Mouse (Mus musculus) limb, embryonic 11.5 days (tissue): Measurements from ENCODE around the gene Rgs6. TPM values are rescaled to one million over a fixed set of nuclear protein-coding genes. Genes with fewer than 3 reads are reported as not detected.

ENCODE experiments used
- ATAC-seq: fragments of 200-750 bp; cut with Nextera tagmentation; 2 replicates; pipeline ENCODE4 v1.8.0; 2017; ENCODE audit warnings: low read depth; ENCODE audit not compliant: insufficient number of reproducible peaks, low FRiP score, low TSS enrichment
- DNase-seq: peaks from one replicate; pipeline ENCODE4 v3.0.0-alpha.2; 2015; ENCODE audit warnings: low spot score
- H3K27ac ChIP-seq: fragments of 300-500 bp; sonication (generic); replicated peaks from 2 replicates; pipeline ENCODE4 v1.5.1; 2014; ENCODE audit warnings: low read depth, mild to moderate bottlenecking, low read length
- H3K27me3 ChIP-seq: fragments of 300-500 bp; sonication (generic); 2 replicates; pipeline ENCODE4 v1.6.1; 2014; ENCODE audit warnings: mild to moderate bottlenecking, low read length, mixed read lengths; ENCODE audit not compliant: control insufficient read depth, insufficient read depth
- H3K36me3 ChIP-seq: fragments of 300-500 bp; sonication (generic); 2 replicates; pipeline ENCODE4 v1.6.1; 2014; ENCODE audit warnings: mild to moderate bottlenecking, low read length, moderate library complexity, mixed read lengths; ENCODE audit not compliant: control insufficient read depth, insufficient read depth
- H3K4me1 ChIP-seq: fragments of 300-500 bp; sonication (generic); 2 replicates; pipeline ENCODE4 v1.6.1; 2014; ENCODE audit warnings: low read length, mixed read lengths; ENCODE audit not compliant: control insufficient read depth, insufficient read depth
- H3K4me2 ChIP-seq: fragments of 300-500 bp; sonication (generic); 2 replicates; pipeline ENCODE4 v1.6.1; 2014; ENCODE audit warnings: low read depth, mild to moderate bottlenecking, moderate library complexity; ENCODE audit not compliant: severe bottlenecking
- H3K4me3 ChIP-seq: fragments of 300-500 bp; sonication (generic); 2 replicates; pipeline ENCODE4 v1.5.1; 2014; ENCODE audit warnings: low read depth, low read length
- H3K9ac ChIP-seq: fragments of 300-500 bp; sonication (generic); 2 replicates; pipeline ENCODE4 v1.6.1; 2014; ENCODE audit warnings: mild to moderate bottlenecking, low read length
- H3K9me3 ChIP-seq: fragments of 300-500 bp; sonication (generic); 2 replicates; pipeline ENCODE4 v1.6.1; 2016; ENCODE audit warnings: low read length; ENCODE audit not compliant: control insufficient read depth
- WGBS: fragments of 180-500 bp; shearing (Covaris S2); extraction: QIAGEN DNeasy Blood & Tissue Kit; methylation state at CpG from one replicate; pipeline ENCODE4 v1.1.7; 2014; 5-methylcytosine and 5-hydroxymethylcytosine counted together
- polyA plus RNA-seq: library from polyadenylated mRNA; unstranded; fragments of >200 nt; fragmentation: Nextera tagmentation; extraction: Ambion mirVana; gene quantifications from 2 replicates; pipeline ENCODE4 v1.2.1, GENCODE M21; 2014

Gene Rgs6
- polyA plus RNA-seq, 1 experiment from 2014 or later: 0.25 TPM

DNA sequence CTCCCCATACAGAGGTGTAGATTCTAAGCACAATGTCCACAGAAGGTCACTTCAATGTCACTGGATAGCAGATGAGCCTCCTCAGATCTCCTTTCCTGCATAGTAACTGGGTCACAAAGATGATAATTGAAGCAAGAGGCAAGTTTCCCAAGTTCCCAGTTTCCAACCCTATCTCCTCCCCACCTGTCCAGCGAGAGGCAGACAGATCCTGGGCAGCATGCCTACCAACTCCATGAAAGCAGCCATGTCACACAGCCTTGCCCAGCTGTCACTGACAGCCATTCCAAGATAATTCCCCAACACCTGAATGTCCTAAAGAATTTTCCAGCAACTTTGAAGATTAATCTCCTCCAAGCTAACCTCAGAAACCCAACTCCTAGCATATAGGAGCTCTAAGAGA, 399.6 kb downstream of the Rgs6 start:
- Histone ChIP-seq H3K4me3 (no peak overlapping the region), H3K36me3 (no peaks in the 10 kb centered on the region), H3K4me2 (no peak overlapping the region), H3K9me3 (no peaks in the 10 kb centered on the region), H3K9ac (no peak overlapping the region), H3K4me1 (no peaks in the 10 kb centered on the region), H3K27ac (no peak overlapping the region), H3K27me3 (no peaks in the 10 kb centered on the region)
- DNase-seq: no peak
- no peak for ATAC-seq
- 72% methylated on average over 1 of the region's 1 CpGs for WGBS

DNA sequence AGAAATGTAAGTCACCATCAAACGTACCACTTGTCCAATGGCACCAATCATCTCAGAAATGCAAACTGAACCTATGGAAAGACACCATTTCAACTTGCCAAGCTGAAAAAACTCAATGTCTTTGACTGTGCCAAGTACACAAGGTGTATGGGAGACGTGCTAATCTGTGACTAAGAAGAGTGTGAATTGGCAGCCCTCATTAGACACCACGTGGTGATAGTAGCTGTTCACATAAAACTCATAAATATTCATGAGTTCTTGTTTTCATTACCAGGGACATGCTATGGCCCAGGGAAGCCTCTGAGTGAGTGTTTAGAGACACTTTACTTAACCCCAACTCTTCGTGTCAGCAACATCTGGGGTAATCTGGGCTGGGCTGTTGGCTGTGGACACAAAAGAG, 405.8 kb downstream of the Rgs6 start:
- no peak for DNase-seq
- 53% methylated on average over 4 of the region's 4 CpGs for WGBS
- Histone ChIP-seq H3K9ac (no peak overlapping the region), H3K4me2 (no peak overlapping the region), H3K9me3 (no peaks in the 10 kb centered on the region), H3K27ac (no peak overlapping the region), H3K27me3 (no peaks in the 10 kb centered on the region), H3K36me3 (no peaks in the 10 kb centered on the region), H3K4me3 (no peak overlapping the region), H3K4me1 (no peaks in the 10 kb centered on the region)
- no peak for ATAC-seq

DNA sequence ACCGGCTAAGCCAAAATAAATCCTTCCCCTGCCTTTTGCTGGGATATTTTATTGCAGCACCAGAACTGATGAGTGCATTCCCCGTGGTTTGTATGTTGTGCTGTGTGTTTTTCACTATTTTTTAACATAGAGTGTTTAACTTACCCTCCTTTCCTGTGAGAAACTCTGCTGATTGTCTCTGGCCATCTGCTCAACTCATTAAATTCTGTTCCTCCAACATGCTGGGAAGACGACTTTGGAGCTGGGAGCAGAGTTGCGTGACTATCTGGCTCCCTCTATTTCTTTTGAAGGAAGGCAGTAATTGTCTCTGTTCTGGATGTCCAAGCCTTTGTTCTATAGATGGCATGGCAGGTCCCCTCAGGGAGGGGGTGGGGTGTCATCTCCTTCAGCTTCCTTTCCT, 408.7 kb downstream of the Rgs6 start:
- DNase-seq (no peak), ATAC-seq (no peak)
- no peaks in the 10 kb centered on the region for H3K9me3 ChIP-seq
- H3K4me2 ChIP-seq: no peak overlapping the region
- whole genome bisulfite sequencing: 48% methylated on average over 4 of the region's 4 CpGs
- H3K9ac ChIP-seq: no peak overlapping the region
- no peaks in the 10 kb centered on the region for H3K36me3 ChIP-seq
- no peak overlapping the region for H3K4me3 ChIP-seq
- H3K27me3 ChIP-seq: no peaks in the 10 kb centered on the region
- H3K4me1 ChIP-seq: no peaks in the 10 kb centered on the region
- H3K27ac ChIP-seq: no peak overlapping the region

DNA sequence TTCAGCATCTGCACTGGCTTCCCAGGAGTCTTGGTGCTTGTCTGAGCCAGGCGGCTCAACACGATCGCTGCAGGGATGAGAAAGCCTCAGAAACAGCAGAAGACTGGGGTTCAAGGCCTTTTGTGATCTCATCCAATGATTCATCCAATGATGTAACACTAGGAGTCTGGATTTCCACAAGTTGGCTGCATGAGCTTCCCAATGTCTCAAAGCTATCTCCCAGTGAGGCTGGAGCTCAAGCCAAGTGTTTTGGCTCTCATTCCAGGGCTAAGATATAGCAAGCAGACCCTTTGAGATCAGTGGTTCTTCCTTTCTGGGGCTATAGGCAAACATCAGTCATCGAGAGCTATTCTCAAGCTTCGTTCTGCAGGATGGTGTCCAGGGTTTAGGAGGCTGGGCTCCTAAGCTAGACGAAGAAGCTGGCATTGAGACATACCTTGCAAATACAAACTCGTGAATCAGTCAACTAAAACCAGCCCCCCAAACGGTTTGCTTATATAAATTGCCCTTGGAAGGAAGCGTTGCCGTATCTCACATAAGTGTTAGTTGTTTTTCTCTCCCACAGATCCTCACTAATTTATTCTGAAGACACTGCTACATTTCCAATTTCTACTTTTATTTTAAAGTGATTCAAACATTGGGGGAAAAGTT, 410.7 kb downstream of the Rgs6 start:
- H3K36me3 ChIP-seq: no peaks in the 10 kb centered on the region
- H3K27me3 ChIP-seq: no peaks in the 10 kb centered on the region
- no peak overlapping the region for H3K4me3 ChIP-seq
- H3K9ac ChIP-seq: no peak overlapping the region
- no peaks in the 10 kb centered on the region for H3K4me1 ChIP-seq
- 90% methylated on average over 10 of the region's 10 CpGs for WGBS
- DNase-seq: no peak
- H3K9me3 ChIP-seq: no peaks in the 10 kb centered on the region
- ATAC-seq: no peak
- H3K27ac ChIP-seq: no peak overlapping the region
- H3K4me2 ChIP-seq: no peak overlapping the region

DNA sequence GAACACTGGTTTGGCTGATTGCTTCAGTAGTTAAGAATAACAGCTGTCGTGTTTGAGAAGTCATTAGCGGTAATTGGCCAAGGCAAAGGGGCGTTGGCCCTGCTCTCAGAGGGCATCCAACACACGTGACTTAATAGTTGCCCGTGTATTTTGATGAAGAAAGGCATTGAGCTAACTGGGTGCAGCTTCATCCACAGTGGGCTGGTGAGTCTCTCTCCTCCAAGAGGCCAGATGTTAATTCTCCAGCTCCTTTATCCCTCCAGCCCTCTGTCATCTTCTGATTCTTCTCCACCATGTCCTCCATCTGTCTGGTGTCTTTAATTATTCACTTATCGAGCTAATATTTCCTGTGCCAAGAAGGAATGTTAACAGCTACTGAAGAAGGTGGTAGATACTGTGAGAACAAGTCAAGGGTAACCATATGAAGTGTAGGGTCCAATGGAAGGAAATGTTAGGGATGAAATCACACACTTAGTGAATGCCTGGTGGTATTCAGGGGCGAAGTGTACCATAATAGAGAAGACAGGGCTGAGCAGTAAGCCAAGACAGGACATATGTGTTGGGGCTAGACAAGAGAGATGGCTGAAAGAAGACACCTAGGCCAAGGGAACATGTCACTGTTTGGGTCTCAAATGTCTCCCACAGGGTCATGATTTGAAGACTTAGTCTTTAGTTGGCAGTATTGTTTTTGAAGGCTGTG, 411.4 kb downstream of the Rgs6 start:
- DNase-seq: no peak
- Histone ChIP-seq H3K27me3 (no peaks in the 10 kb centered on the region), H3K36me3 (no peaks in the 10 kb centered on the region), H3K4me2 (no peak overlapping the region), H3K27ac (no peak overlapping the region), H3K9ac (no peak overlapping the region), H3K4me1 (no peaks in the 10 kb centered on the region), H3K4me3 (no peak overlapping the region), H3K9me3 (no peaks in the 10 kb centered on the region)
- 82% methylated on average over 7 of the region's 7 CpGs for WGBS
- ATAC-seq: no peak

DNA sequence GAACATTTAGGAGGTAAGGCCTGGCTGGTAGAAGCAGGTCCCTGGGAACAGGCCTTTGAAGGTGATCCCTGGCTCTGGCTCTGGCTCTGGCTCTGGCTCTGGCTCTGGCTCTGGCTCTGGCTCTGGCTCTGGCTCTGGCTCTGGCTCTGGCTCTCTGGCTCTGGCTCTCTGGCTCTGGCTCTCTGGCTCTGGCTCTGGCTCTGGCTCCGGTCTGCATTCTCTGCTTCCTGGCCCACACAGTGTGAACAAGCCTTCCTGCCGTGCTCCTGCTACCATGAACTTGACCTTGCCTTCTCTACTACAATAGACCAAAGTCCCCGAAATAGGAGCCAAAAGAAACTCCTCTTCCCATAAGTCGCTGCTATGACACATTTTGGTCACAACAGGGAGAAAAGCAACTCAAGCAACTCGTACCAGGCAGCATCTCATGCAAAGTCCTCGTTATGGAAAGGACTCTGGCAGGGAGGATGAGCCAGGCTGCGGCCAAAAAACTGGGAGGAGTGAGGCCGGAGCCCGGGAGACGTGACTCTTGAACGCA, 412.0 kb downstream of the Rgs6 start:
- WGBS: 87% methylated on average over 11 of the region's 11 CpGs
- ATAC-seq (no peak), DNase-seq (no peak)
- Histone ChIP-seq H3K9me3 (no peaks in the 10 kb centered on the region), H3K9ac (no peak overlapping the region), H3K27me3 (no peaks in the 10 kb centered on the region), H3K4me2 (no peak overlapping the region), H3K27ac (no peak overlapping the region), H3K4me1 (no peaks in the 10 kb centered on the region), H3K36me3 (no peaks in the 10 kb centered on the region), H3K4me3 (no peak overlapping the region)

DNA sequence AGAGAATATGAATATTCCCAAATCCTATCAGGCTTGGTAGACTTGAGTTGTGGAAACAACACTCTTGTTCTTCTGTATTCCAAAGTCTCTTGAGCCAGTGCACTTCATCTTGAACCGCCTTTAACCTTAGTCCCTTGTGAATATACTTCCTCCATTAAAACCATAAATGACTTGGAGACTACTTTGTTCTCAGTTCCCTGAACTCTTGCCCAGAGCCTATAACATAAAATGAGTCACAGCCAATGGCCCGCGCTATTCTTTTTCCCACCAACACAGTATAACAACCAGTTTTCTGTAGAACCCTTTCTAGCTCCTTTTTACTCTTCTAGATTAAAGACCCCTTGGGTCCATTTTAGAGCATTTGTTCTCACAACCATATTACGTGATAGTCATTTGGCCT, 412.9 kb downstream of the Rgs6 start:
- DNase-seq (no peak), ATAC-seq (no peak)
- H3K4me1 ChIP-seq: no peaks in the 10 kb centered on the region
- H3K9ac ChIP-seq: no peak overlapping the region
- no peak overlapping the region for H3K27ac ChIP-seq
- no peaks in the 10 kb centered on the region for H3K36me3 ChIP-seq
- WGBS: 85% methylated on average over 4 of the region's 4 CpGs
- H3K4me2 ChIP-seq: no peak overlapping the region
- no peaks in the 10 kb centered on the region for H3K27me3 ChIP-seq
- no peak overlapping the region for H3K4me3 ChIP-seq
- no peaks in the 10 kb centered on the region for H3K9me3 ChIP-seq

DNA sequence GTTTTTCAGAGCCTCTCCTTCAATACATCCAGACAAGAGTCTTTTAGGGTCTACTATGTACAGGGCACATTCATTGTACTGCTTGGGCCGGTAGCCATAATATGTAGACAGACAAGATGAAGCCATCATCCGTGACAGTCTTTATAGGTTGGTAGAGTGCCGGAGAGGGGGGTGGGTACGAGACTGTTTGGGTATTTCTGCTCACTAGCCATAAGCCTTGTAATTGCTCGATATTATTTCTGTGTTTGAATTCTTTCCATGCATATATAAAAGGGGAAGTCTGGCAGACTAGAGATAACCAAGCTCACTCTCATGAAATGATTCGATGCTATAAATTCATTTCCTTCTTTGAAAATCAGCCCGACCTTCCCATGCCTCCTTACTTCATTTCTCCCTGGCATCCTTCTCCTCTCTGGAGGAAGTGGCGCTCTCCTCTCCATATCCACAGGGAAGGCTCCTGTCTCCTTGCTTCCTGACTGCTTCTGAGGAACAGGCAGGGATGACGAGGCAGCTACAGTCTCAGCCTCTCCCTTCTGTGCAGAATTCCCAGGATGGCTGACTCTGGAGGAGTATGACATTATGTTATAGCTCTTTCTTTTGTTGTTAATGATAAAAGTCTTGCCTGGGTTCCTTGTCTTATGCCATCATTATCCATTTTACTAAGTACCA, 416.1 kb downstream of the Rgs6 start:
- Histone ChIP-seq H3K4me2 (no peak overlapping the region), H3K36me3 (no peaks in the 10 kb centered on the region), H3K4me1 (no peaks in the 10 kb centered on the region), H3K4me3 (no peak overlapping the region), H3K9me3 (no peaks in the 10 kb centered on the region), H3K9ac (no peak overlapping the region), H3K27ac (no peak overlapping the region), H3K27me3 (no peaks in the 10 kb centered on the region)
- DNase-seq (no peak), ATAC-seq (no peak)
- WGBS: 90% methylated on average over 9 of the region's 9 CpGs
